Mouse (Mus musculus) liver, adult 2 months (tissue): ENCODE data around the gene Lrch4.
"Not testable (repeated sequence)": the region's sequence is repeated elsewhere in the genome, so short reads cannot be mapped to it uniquely, and the experiment has no call there.

Source experiments
- CTCF ChIP-seq: fragments of 200-500 bp; IDR thresholded peaks from 2 replicates; pipeline ENCODE4 v1.5.1; 2011; ENCODE audit warnings: low read depth, low read length, control low read depth
- POLR2A ChIP-seq: fragments of 200-500 bp; IDR thresholded peaks from 2 replicates; pipeline ENCODE4 v1.6.1; 2011; ENCODE audit warnings: low read length, control low read depth; ENCODE audit not compliant: insufficient read depth; ENCODE audit errors: extremely low read depth

GRCm38 (mm10) chr5:137614921-137615320, 14.0 kb upstream of the Lrch4 start:
- TF ChIP-seq CTCF, POLR2A: not testable (repeated sequence)
